Mouse (Mus musculus) liver, embryonic 14.5 days (tissue): ENCODE results near the gene Igfbp7. TPM values are rescaled to one million over a fixed set of nuclear protein-coding genes. Genes with fewer than 3 reads are reported as not detected.

Experiments
- ATAC-seq: fragments of 200-750 bp; cut with Nextera tagmentation; 2 replicates; pipeline ENCODE4 v1.8.0; 2017; ENCODE audit warnings: moderate number of reproducible peaks, mild to moderate bottlenecking, moderate library complexity; ENCODE audit not compliant: insufficient read depth
- DNase-seq, 3 experiments: peaks; one replicate each; pipeline ENCODE4 v3.0.0-alpha.2; 2012 to 2013; ENCODE audit warnings: low read depth in 3 of 3, low spot score in 3 of 3
- H3K27ac ChIP-seq: fragments of 300-500 bp; sonication (generic); 2 replicates; pipeline ENCODE4 v1.5.1; 2014; ENCODE audit warnings: moderate library complexity, mild to moderate bottlenecking, control low read depth, inconsistent platforms
- H3K27me3 ChIP-seq: fragments of 300-500 bp; sonication (generic); 2 replicates; pipeline ENCODE4 v1.6.1; 2014; ENCODE audit warnings: mild to moderate bottlenecking, low read length, moderate library complexity; ENCODE audit not compliant: control insufficient read depth, insufficient read depth
- H3K36me3 ChIP-seq: fragments of 300-500 bp; sonication (generic); replicated peaks from 2 replicates; pipeline ENCODE4 v1.6.1; 2014; ENCODE audit warnings: low read depth; ENCODE audit not compliant: control insufficient read depth, insufficient read depth
- H3K4me1 ChIP-seq, 2 experiments: fragments of 200-500 bp in 1 of 2; fragments of 300-500 bp in 1 of 2; sonication (generic) in 1 of 2; replicated peaks; 2 replicates each; pipeline ENCODE4 v1.6.1; 2012 to 2014; ENCODE audit warnings: antibody characterized with exemption in 1 of 2, inconsistent platforms in 1 of 2, low read length in 1 of 2; ENCODE audit not compliant: control insufficient read depth in 2 of 2, insufficient read depth in 2 of 2
- H3K4me2 ChIP-seq: fragments of 300-500 bp; sonication (generic); 2 replicates; pipeline ENCODE4 v1.6.1; 2014; ENCODE audit warnings: low read depth, mild to moderate bottlenecking, control low read depth, moderate library complexity
- H3K4me3 ChIP-seq, 2 experiments: fragments of 200-500 bp in 1 of 2; fragments of 300-500 bp in 1 of 2; sonication (generic) in 1 of 2; 2 replicates each; pipeline ENCODE4 v1.5.1; 2012 to 2014; ENCODE audit warnings: low read depth in 2 of 2, low read length in 2 of 2, mild to moderate bottlenecking in 2 of 2, control low read depth in 1 of 2, inconsistent platforms in 1 of 2, moderate library complexity in 1 of 2; ENCODE audit not compliant: insufficient read depth in 1 of 2
- H3K9ac ChIP-seq: fragments of 300-500 bp; sonication (generic); replicated peaks from 2 replicates; pipeline ENCODE4 v1.6.1; 2014; ENCODE audit warnings: mild to moderate bottlenecking, control low read depth, moderate library complexity
- H3K9me3 ChIP-seq: fragments of 300-500 bp; sonication (generic); 2 replicates; pipeline ENCODE4 v1.6.1; 2016; ENCODE audit warnings: low read length, mixed read lengths; ENCODE audit not compliant: control insufficient read depth
- CTCF ChIP-seq: IDR thresholded peaks from 2 replicates; pipeline ENCODE4 v1.5.1; 2016; ENCODE audit warnings: antibody characterized with exemption, low read depth, control low read depth
- EP300 ChIP-seq: IDR thresholded peaks from 2 replicates; pipeline ENCODE4 v1.6.1; 2016; ENCODE audit warnings: antibody characterized with exemption, low read depth
- WGBS: fragments of 180-500 bp; shearing (Covaris S2); extraction: QIAGEN DNeasy Blood & Tissue Kit; methylation state at CpG from one replicate; pipeline ENCODE4 v1.1.7; 2014; ENCODE audit not compliant: insufficient replicate concordance; 5-methylcytosine and 5-hydroxymethylcytosine counted together
- polyA plus RNA-seq, 2 experiments: library from polyadenylated mRNA; depleted of rRNA in 1 of 2; stranded (reverse) in 1 of 2; unstranded in 1 of 2; fragments of >200 nt; fragmentation: Nextera tagmentation in 1 of 2; extraction: Ambion mirVana in 1 of 2; gene quantifications; 2 replicates each; pipeline versions ENCODE4 v1.2.1 to v1.2.3; 2012 to 2014

The Igfbp7 gene
- polyA plus RNA-seq, 2 experiments: 14.5 to 16.7 TPM

DNA sequence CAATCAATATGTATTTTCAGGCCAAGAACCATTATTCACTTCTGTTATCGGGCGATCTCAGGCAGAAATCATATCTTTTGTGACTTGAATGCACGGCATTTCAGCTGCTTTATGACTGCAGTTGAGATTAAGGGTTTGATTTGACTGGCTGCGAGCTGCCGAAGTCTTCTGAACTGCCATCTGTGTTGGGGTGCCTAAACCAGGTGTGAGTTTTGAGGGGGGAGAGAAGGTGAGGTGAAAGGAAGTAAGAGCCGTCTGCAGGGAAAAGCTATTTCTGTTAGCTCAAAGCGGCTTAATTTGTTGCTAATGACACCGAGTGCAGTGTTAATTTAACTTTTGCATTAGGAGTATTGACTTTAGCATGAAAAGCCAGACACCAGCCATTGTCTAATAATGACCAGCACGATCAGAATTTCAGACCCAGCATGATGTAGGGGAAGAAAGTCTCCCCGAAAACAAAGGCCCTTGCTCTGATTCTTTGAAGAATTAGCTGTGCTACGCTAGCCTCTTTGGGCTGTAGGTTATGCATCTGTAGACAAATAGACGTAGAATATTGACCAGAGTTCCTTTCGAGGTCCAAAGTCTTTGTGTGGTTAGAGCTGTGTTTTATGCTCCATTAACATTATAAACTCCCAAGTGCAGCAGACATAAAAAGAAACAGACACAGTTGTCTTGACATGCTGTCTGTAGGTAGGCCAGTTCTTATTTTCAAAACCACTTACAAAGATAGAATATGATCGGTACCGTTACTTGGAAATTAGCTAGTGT, 35.2 kb upstream of the Igfbp7 start:
- no peak for TF ChIP-seq EP300
- TF ChIP-seq CTCF: no peak
- 62% methylated on average over 15 of the region's 15 CpGs for WGBS
- Histone ChIP-seq H3K4me3 (no peak overlapping the region), H3K9me3 (no peaks in the 10 kb centered on the region), H3K36me3 (no peaks in the 10 kb centered on the region), H3K27me3 (no peaks in the 10 kb centered on the region), H3K4me2 (no peak overlapping the region), H3K27ac (no peak overlapping the region), H3K9ac (no peak overlapping the region), H3K4me1 (no peaks in the 10 kb centered on the region)
- DNase-seq: no peak
- no peak for ATAC-seq

DNA sequence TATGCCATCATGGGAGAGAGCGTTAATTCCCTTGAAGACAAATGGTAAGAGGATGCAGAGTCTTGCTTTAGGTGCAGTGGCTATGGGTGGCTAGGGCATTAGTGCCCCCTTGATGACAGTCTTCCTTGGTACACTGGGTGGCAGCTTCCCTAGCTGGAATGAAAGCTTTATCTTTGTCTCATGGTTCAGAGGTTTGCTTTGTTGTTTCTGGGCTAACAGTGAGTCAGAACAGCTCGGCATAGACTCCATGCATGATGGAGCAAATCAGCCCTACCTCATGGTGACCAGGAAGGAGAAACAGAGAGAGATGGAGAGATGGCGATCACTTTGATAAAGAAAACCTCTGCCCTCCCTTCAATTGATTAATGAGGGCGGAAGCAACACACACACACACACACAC, 28.5 kb upstream of the Igfbp7 start:
- 61% methylated on average over 4 of the region's 4 CpGs for WGBS
- ATAC-seq: no peak
- no peak for TF ChIP-seq EP300
- TF ChIP-seq CTCF: no peak
- Histone ChIP-seq H3K4me1 (no peaks in the 10 kb centered on the region), H3K27ac (no peak overlapping the region), H3K9ac (no peak overlapping the region), H3K36me3 (no peaks in the 10 kb centered on the region), H3K9me3 (no peaks in the 10 kb centered on the region), H3K4me3 (no peak overlapping the region), H3K4me2 (no peak overlapping the region), H3K27me3 (no peaks in the 10 kb centered on the region)
- no peak for DNase-seq

DNA sequence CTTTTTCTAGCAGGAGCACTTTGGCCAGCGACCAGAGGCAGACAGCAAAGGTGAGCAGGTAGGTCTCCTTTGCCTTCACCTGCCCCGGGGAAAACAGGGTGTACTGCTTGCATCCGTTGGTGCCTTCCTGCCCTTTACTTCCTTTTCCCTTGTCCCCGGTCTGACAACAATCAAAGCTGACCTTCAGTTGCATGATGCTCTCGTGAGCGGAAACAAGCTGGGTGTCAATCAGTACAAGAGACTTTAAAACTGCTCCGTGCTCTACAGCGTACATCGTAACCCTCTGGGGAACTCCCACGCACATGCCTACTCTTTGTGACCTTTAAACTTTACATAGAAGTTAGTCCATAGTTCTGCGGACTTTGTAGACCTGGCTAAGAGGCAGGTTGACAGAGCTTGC, 26.2 kb upstream of the Igfbp7 start:
- Histone ChIP-seq H3K4me3 (no peak overlapping the region), H3K27me3 (no peaks in the 10 kb centered on the region), H3K4me2 (no peak overlapping the region), H3K4me1 (no peaks in the 10 kb centered on the region), H3K9me3 (no peaks in the 10 kb centered on the region), H3K9ac (no peak overlapping the region), H3K27ac (no peak overlapping the region), H3K36me3 (no peaks in the 10 kb centered on the region)
- DNase-seq: no peak
- WGBS: 41% methylated on average over 11 of the region's 11 CpGs
- ATAC-seq: no peak
- TF ChIP-seq EP300: no peak
- no peak for TF ChIP-seq CTCF

DNA sequence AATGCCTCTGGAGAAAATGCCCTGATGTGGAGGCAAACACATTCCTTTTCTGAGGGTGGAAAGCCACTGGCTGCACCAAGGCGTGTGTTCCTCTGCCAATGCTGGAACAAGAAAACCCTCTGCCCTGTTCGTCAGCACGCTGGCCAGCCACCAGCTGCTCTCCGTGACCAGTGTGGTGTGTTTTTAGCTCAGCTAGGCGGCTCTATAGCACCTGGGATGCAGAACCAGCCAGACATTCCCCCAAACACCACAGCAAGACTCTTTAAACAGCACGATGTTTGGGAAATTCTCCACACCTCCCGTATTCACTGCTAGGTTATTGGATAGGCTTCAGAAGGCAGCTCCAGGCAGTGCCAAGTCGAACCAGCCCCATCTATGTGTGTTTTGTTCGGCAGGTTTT, 25.7 kb upstream of the Igfbp7 start:
- H3K9me3 ChIP-seq: no peaks in the 10 kb centered on the region
- DNase-seq (no peak), ATAC-seq (no peak)
- no peaks in the 10 kb centered on the region for H3K27me3 ChIP-seq
- WGBS: 59% methylated on average over 9 of the region's 9 CpGs
- TF ChIP-seq CTCF (no peak), EP300 (no peak)
- H3K9ac ChIP-seq: no peak overlapping the region
- no peaks in the 10 kb centered on the region for H3K36me3 ChIP-seq
- H3K4me2 ChIP-seq: no peak overlapping the region
- H3K4me1 ChIP-seq: no peaks in the 10 kb centered on the region
- no peak overlapping the region for H3K4me3 ChIP-seq
- no peak overlapping the region for H3K27ac ChIP-seq

DNA sequence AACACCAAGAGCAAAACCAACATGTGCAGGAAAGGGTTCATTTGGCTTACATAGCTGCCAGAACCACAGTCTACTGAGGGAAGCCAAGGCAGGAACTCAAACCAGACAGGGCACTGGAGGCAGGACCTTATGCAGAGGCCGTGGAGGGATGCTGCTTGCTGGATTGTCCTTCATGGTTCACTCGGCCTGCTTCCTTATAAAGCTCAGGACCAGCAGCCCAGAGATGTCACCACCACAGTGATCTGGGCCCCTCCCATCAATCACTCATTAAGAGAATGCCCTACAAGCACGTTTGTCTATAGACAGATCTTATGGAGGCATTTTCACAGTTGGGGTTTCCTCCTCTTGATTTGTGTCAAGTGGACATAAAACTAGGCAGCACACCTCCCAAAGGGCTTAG, 25.3 kb upstream of the Igfbp7 start:
- no peaks in the 10 kb centered on the region for H3K9me3 ChIP-seq
- H3K4me1 ChIP-seq: no peaks in the 10 kb centered on the region
- H3K4me3 ChIP-seq: no peak overlapping the region
- TF ChIP-seq EP300 (no peak), CTCF (no peak)
- 30% methylated on average over 3 of the region's 3 CpGs for WGBS
- H3K4me2 ChIP-seq: no peak overlapping the region
- H3K27ac ChIP-seq: no peak overlapping the region
- H3K27me3 ChIP-seq: no peaks in the 10 kb centered on the region
- DNase-seq: no peak
- no peak for ATAC-seq
- H3K9ac ChIP-seq: no peak overlapping the region
- no peaks in the 10 kb centered on the region for H3K36me3 ChIP-seq
